Mouse (Mus musculus) hindbrain, embryonic 11.5 days (tissue): Measurements from ENCODE around the gene Rlf. TPM values are rescaled to one million over a fixed set of nuclear protein-coding genes. Genes with fewer than 3 reads are reported as not detected.

Experiments
- ATAC-seq: fragments of 200-750 bp; cut with Nextera tagmentation; 2 replicates; pipeline ENCODE4 v1.8.0; 2017; ENCODE audit warnings: mild to moderate bottlenecking, moderate TSS enrichment, moderate library complexity; ENCODE audit not compliant: low FRiP score
- DNase-seq: peaks from one replicate; pipeline ENCODE4 v3.0.0-alpha.2; 2015; ENCODE audit warnings: low spot score
- H3K27ac ChIP-seq: fragments of 300-500 bp; sonication (generic); 2 replicates; pipeline ENCODE4 v1.5.1; 2014; ENCODE audit warnings: mild to moderate bottlenecking, low read depth, low read length
- H3K27me3 ChIP-seq: fragments of 300-500 bp; sonication (generic); 2 replicates; pipeline ENCODE4 v1.6.1; 2014; ENCODE audit warnings: mild to moderate bottlenecking, low read length, moderate library complexity, mixed read lengths; ENCODE audit not compliant: control insufficient read depth, insufficient read depth
- H3K36me3 ChIP-seq: fragments of 300-500 bp; sonication (generic); 2 replicates; pipeline ENCODE4 v1.6.1; 2014; ENCODE audit warnings: mild to moderate bottlenecking, low read length, moderate library complexity, mixed read lengths; ENCODE audit not compliant: control insufficient read depth, insufficient read depth
- H3K4me1 ChIP-seq: fragments of 300-500 bp; sonication (generic); replicated peaks from 2 replicates; pipeline ENCODE4 v1.6.1; 2014; ENCODE audit warnings: low read length, mixed read lengths; ENCODE audit not compliant: control insufficient read depth, insufficient read depth
- H3K4me2 ChIP-seq: fragments of 300-500 bp; sonication (generic); replicated peaks from 2 replicates; pipeline ENCODE4 v1.6.1; 2014; ENCODE audit warnings: mild to moderate bottlenecking, low read depth, low read length
- H3K4me3 ChIP-seq: fragments of 300-500 bp; sonication (generic); 2 replicates; pipeline ENCODE4 v1.5.1; 2014; ENCODE audit warnings: low read depth, low read length
- H3K9ac ChIP-seq: fragments of 300-500 bp; sonication (generic); 2 replicates; pipeline ENCODE4 v1.6.1; 2014; ENCODE audit warnings: low read depth, low read length
- H3K9me3 ChIP-seq: fragments of 300-500 bp; sonication (generic); 2 replicates; pipeline ENCODE4 v1.6.1; 2016; ENCODE audit warnings: low read length; ENCODE audit not compliant: control insufficient read depth
- WGBS: fragments of 180-500 bp; shearing (Covaris S2); extraction: QIAGEN DNeasy Blood & Tissue Kit; methylation state at CpG from one replicate; pipeline ENCODE4 v1.1.7; 2014; 5-methylcytosine and 5-hydroxymethylcytosine counted together
- polyA plus RNA-seq: library from polyadenylated mRNA; unstranded; fragments of >200 nt; fragmentation: Nextera tagmentation; extraction: Ambion mirVana; gene quantifications from 2 replicates; pipeline ENCODE4 v1.2.1, GENCODE M21; 2014

Gene Rlf
- polyA plus RNA-seq, result 26.7 and 34.1 TPM in 2 replicates

DNA sequence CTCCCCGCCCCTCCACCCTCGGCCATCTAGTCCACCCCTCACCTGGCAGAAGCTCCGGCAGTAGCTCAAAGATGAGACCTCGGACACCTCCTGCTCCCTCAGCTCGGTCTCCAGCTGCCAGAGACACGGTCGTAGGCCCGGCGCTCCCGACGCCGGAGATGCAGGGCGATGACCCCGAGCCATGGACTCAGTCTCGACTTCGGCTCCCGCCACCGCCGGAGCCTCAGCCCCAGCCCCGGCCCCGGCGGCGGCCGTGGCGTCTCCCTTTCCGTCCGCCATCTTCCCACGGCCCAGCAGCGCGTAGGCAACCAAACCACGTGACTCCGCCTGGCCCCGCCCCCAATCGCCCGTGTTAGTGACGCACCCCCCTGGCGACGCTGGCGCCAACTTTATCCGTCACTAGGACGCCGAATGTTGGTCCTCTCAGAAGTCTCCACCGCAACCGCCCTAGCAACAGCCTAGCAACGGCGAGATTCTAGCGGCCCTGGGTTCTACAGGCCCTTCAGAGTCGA lies at the start of gene Rlf:
Rlf (minus strand) TSS at position 292 of the 512 bp plus-strand sequence.
- WGBS, result under 1% methylated on average over 47 of the region's 48 CpGs
- Histone ChIP-seq H3K9me3 (no peaks in the 10 kb centered on the region), H3K27ac (peak within 1 kb of the TSS; percentile 67), H3K27me3 (peaks cover 3% of the 10 kb centered on the region), H3K36me3 (no peaks in the 10 kb centered on the region), H3K4me3 (peak within 1 kb of the TSS; percentile 96), H3K4me2 (peak within 1 kb of the TSS; percentile 80), H3K9ac (peak within 1 kb of the TSS; percentile 96), H3K4me1 (no peaks in the 10 kb centered on the region; the same call in 1 of the 2 replicates)
- ATAC-seq (peak; percentile 97), DNase-seq (peak; percentile 100)

DNA sequence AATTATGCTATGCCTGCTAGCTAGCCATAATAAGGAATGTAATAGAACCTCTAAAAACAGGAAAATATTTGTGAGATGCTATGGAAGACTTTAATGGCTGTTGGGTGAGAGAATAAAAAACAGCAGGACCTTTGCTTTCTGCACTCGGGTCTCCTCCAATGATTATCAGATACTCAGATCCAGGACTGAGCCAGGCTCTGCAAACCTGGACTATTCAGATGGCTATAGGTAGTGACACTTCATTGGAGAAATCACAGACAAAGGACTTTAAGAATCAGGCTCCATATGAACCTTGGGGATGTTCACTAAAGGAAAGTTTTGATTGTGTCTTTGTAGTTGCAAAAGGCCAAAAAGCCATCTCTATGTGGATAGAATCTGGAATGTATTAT lies 26.7 kb upstream of the Rlf start:
- 84% methylated on average over 1 of the region's 1 CpGs for WGBS

DNA sequence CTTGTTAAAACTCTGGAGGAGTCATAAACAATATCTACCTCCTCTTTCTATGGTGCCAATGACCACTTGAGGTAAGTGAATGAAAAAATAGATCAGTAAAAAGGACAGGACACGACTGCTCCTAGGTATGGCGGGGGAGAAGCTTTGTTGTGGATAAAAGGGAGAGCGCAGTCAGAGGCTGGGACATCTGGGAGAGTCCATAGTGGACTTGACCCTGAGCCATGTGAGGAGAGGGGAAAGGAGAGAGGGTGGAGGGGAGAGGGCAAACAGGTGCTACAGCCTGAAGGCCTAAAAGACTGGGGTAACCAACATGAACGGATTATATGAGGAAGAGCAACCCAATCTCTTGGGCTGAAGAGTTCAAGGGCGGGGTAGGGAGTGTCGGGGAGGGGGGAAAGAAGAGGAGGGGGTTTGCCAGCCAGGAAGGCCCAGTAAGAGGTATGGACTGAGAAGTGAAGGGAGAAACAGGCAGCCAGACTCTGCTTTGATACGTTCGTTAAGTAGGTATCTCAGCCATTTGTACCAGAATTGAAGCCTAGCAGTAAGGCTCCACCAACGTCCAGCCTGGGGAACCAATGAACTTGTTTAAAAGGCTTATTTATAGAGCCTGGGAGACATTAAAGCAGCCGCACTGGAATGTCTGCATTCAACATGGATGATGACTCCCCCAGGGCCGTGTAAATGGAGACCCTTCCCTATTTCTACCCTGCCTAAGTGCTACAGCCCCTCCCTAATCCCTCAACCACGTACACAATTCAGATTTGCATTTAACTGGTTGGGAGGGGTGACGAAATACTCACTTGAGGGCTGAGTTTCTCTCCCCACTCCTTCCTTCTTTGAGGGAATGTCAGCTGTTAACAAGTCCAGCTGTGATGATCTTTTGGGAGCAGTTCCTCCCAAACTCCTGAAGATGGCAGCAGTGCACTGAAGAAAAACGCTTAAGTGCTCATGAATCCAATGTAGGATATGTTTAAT lies 26.0 kb upstream of the Rlf start:
- peak; percentile 74 for DNase-seq
- no peaks in the 10 kb centered on the region for H3K27me3 ChIP-seq
- no peaks in the 10 kb centered on the region for H3K9me3 ChIP-seq
- 52% methylated on average over 14 of the region's 14 CpGs for WGBS
- H3K36me3 ChIP-seq, result no peaks in the 10 kb centered on the region
- no peaks in the 10 kb centered on the region for H3K4me1 ChIP-seq
- no peak overlapping the region for H3K27ac ChIP-seq
- H3K4me3 ChIP-seq, result no peak overlapping the region
- no peak overlapping the region for H3K9ac ChIP-seq
- H3K4me2 ChIP-seq, result no peak overlapping the region
- peak; percentile 61 for ATAC-seq

More for the DNA sequence above, 26.7 kb upstream of the Rlf start:
- Histone ChIP-seq H3K4me3 (no peak overlapping the region), H3K36me3 (no peaks in the 10 kb centered on the region), H3K9ac (no peak overlapping the region), H3K4me2 (no peak overlapping the region), H3K27ac (no peak overlapping the region), H3K27me3 (no peaks in the 10 kb centered on the region), H3K4me1 (no peaks in the 10 kb centered on the region), H3K9me3 (no peaks in the 10 kb centered on the region)
- ATAC-seq, result 0 out of 2 replicates have a peak, but pooled peaks have one; percentile 22
- no peak for DNase-seq

DNA sequence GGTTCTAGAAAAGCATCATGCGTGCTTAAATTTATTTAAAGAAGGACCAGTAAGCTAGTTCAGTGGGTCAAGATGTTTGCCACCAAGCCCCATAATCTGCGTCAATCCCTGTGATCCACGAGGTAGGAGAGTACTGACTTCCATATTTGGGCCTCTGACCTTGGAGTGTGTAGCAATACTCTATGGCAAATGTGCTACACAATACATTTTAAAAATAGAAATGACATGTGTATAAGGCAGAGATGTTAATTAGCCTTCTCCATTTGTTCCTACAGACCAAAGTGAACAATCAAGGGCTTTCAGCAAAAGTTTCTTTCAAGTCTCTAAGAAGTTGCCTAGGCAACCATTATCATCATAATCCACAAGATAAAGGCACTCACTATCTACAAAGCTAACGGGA lies 25.0 kb upstream of the Rlf start:
- DNase-seq (no peak), ATAC-seq (no peak)
- no peak overlapping the region for H3K27ac ChIP-seq
- no peak overlapping the region for H3K4me2 ChIP-seq
- H3K4me3 ChIP-seq, result no peak overlapping the region
- no peaks in the 10 kb centered on the region for H3K27me3 ChIP-seq
- no peaks in the 10 kb centered on the region for H3K9me3 ChIP-seq
- H3K36me3 ChIP-seq, result no peaks in the 10 kb centered on the region
- H3K9ac ChIP-seq, result no peak overlapping the region
- H3K4me1 ChIP-seq, result no peaks in the 10 kb centered on the region
- WGBS, result 57% methylated on average over 4 of the region's 4 CpGs

DNA sequence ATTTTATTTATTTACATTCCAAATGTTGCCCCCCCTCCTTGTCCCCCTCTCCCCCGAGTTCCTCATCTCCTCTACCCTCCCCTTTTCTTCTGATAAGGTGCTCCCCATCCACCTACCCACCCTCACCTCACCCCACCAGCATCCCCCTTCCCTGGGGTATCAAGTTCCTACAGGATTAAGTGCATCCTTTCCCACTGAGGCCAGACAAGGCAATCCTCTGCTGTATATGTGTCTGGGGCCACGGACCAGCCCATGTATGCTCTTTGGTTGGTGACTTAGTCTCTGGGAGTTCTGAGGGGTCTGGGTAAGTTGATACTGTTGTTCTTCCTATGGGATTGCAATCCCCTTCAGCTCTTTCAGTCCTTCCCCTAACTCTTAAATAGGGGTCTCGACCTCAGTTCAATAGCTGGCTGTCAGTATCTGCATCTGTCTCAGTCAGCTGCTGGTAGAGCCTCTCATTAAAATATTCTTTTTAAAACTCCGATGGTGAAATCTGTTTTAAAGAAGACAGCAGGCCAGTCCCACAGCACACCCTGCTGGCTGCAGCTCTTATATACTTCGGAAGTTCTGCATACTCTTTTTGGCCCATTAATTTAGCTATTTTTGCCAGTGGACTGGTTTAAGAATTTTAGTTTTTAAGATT lies 17.0 kb upstream of the Rlf start:
- WGBS, result 6% methylated on average over 5 of the region's 5 CpGs
- Histone ChIP-seq H3K9ac (no peak overlapping the region), H3K4me3 (no peak overlapping the region), H3K4me1 (no peaks in the 10 kb centered on the region), H3K36me3 (no peaks in the 10 kb centered on the region), H3K27ac (no peak overlapping the region), H3K4me2 (peak overlapping the region; percentile 20; the same call in 1 of the 2 replicates), H3K27me3 (no peaks in the 10 kb centered on the region), H3K9me3 (no peaks in the 10 kb centered on the region)
- DNase-seq (peak; percentile 66), ATAC-seq (peak; percentile 76)

DNA sequence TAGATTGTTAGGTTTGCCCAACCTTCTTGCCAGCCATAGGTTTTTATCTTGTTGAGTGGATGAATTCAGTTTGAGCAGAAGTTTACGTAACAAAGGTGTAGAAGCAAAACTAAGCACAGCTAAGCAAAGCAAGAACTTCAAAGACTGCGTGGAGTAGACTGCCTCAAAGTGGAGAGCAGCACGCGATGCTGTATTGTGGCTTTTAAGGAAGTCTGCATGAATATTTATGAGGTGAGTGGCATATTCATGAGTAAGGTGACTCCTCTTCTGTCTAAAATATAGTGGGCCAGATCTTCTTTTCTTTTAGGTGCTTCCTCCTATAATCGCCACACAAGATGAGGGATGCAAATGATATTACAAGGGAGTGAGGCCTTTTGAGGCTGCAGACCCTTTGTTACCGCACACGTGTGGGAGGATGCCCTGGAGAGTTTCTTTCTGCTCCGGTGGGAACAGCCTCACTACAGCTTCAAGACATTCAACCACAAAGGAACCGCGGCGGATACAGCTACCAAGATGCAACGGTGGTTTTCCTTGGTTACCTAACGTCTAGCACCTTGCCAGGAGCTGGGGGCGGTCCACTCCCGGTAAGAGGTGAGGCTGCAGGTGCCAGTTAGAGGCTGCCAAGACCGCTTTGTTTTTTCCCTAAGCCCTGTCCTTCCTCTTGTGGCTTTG lies 16.2 kb upstream of the Rlf start:
- Histone ChIP-seq H3K9me3 (no peaks in the 10 kb centered on the region), H3K4me1 (no peaks in the 10 kb centered on the region), H3K27me3 (no peaks in the 10 kb centered on the region), H3K4me2 (peak overlapping the region; percentile 42), H3K36me3 (no peaks in the 10 kb centered on the region), H3K4me3 (peak overlapping the region; percentile 27), H3K27ac (no peak overlapping the region), H3K9ac (peak overlapping the region; percentile 53)
- peak; percentile 64 for DNase-seq
- peak; percentile 75 for ATAC-seq
- 4% methylated on average over 16 of the region's 16 CpGs for WGBS

DNA sequence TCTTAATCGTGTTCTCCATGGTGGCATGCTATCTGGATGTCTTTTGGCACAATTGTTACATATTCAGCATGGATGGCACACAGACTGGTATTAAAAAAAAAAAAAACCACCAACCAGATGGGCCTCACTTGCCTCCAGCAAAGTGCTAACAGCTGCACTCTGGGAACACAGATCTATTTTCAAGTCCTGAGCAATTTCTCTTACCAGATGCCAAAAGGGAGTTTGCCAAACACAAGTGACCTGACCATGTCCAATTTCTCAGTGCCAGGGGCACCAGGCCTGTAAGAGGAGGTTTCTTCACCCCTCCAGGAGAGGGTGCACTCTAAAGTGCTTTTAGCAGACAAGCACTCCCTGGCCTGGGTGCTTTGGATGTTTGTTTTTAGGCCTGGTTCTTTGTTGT lies 12.2 kb upstream of the Rlf start:
- Histone ChIP-seq H3K27ac (no peak overlapping the region), H3K36me3 (no peaks in the 10 kb centered on the region), H3K4me2 (no peak overlapping the region), H3K9ac (no peak overlapping the region), H3K27me3 (no peaks in the 10 kb centered on the region), H3K4me3 (no peak overlapping the region), H3K9me3 (no peaks in the 10 kb centered on the region), H3K4me1 (no peaks in the 10 kb centered on the region)
- 63% methylated on average over 1 of the region's 1 CpGs for WGBS
- DNase-seq (no peak), ATAC-seq (no peak)

DNA sequence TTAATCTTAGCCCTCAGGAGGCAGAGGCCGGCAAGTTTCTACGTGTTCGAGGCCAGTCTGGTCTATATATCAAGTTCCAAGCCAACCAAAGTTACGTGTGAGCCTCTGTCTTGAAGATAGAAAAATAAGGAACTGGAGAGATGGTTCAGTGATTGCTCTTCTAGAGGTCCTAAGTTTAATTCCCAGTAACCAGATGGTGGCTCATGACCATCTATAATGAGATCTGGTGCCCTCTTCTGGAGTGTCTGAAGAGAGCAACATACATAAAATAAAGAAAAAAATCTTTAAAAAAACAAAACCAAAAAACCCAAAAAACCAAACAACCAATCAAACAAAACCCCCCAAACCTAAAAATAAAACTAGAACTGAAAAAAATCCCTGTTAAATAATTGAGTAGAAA lies 10.3 kb upstream of the Rlf start:
- no peak overlapping the region for H3K27ac ChIP-seq
- H3K27me3 ChIP-seq, result no peaks in the 10 kb centered on the region
- no peaks in the 10 kb centered on the region for H3K4me1 ChIP-seq
- no peaks in the 10 kb centered on the region for H3K9me3 ChIP-seq
- H3K4me2 ChIP-seq, result no peak overlapping the region
- WGBS, result 89% methylated on average over 4 of the region's 4 CpGs
- no peaks in the 10 kb centered on the region for H3K36me3 ChIP-seq
- H3K4me3 ChIP-seq, result no peak overlapping the region
- ATAC-seq (no peak), DNase-seq (no peak)
- H3K9ac ChIP-seq, result no peak overlapping the region
